ENCODE assay signal across 22 mouse cellular contexts in genomic region chr4:70528622-70529021, GRCm38 (mm10). TPM values are rescaled to one million over a fixed set of nuclear protein-coding genes. Genes with fewer than 3 reads are reported as not detected.
DNase-seq lines count a peak whose midpoint lies in the region; ATAC-seq lines count a peak whose summit lies in the region.
"Had no signal": no experiment of that assay in that cellular context is flagged by ENCODE, and none has a peak within 500 bp of the region (broad histone marks: within the 10 kb centered on the region; RNA-seq: fewer than 3 reads in every experiment).

No protein-coding gene starts in this region.

- no peak overlapping the region for H3K27ac ChIP-seq in hindbrain, embryonic 13.5 days
- no peak overlapping the region for H3K27ac ChIP-seq in hindbrain, embryonic 10.5 days
- H3K27ac ChIP-seq in midbrain, embryonic 13.5 days, result no peak overlapping the region
- no peak overlapping the region for H3K27ac ChIP-seq in midbrain, embryonic 11.5 days (ENCODE audit: low read depth, low read length)
- H3K27ac ChIP-seq: embryonic facial prominence, embryonic 13.5 days; limb, embryonic 12.5 days; neural tube, embryonic 12.5 days had no signal

- H3K36me3 ChIP-seq in hindbrain, embryonic 13.5 days, result no peaks in the 10 kb centered on the region
- no peaks in the 10 kb centered on the region for H3K36me3 ChIP-seq in hindbrain, embryonic 10.5 days
- no peaks in the 10 kb centered on the region for H3K36me3 ChIP-seq in midbrain, embryonic 13.5 days
- no peaks in the 10 kb centered on the region for H3K36me3 ChIP-seq in midbrain, embryonic 11.5 days (ENCODE audit: control insufficient read depth, insufficient read depth, low read length)
- H3K36me3 ChIP-seq: embryonic facial prominence, embryonic 13.5 days; heart, embryonic 12.5 days; limb, embryonic 12.5 days; neural tube, embryonic 12.5 days had no signal

- H3K4me3 ChIP-seq in hindbrain, embryonic 13.5 days, result no peak overlapping the region
- no peak overlapping the region for H3K4me3 ChIP-seq in hindbrain, embryonic 10.5 days
- no peak overlapping the region for H3K4me3 ChIP-seq in midbrain, embryonic 13.5 days (replicated peaks)
- no peak overlapping the region for H3K4me3 ChIP-seq in midbrain, embryonic 11.5 days (ENCODE audit: low read depth, low read length)
- H3K4me3 ChIP-seq: embryonic facial prominence, embryonic 13.5 days; heart, embryonic 12.5 days; limb, embryonic 12.5 days; neural tube, embryonic 12.5 days had no signal

- ATAC-seq in hindbrain, embryonic 13.5 days (ENCODE audit: low FRiP score), result no peak
- no peak for ATAC-seq in midbrain, embryonic 13.5 days
- no peak for ATAC-seq in midbrain, embryonic 11.5 days (ENCODE audit: low FRiP score)
- peak; percentile 44 for ATAC-seq in megakaryocyte progenitor cell, adult 5-6 weeks (replicated peaks; ENCODE audit: poor library complexity)
- ATAC-seq: activated CD4-positive, CD25-positive, alpha-beta regulatory T cell, adult 4 months; CD4-positive, CD25-positive, alpha-beta regulatory T cell, adult 4 months had no signal

- peaks cover 47% of the 10 kb centered on the region for H3K4me1 ChIP-seq in hindbrain, embryonic 13.5 days (replicated peaks)
- H3K4me1 ChIP-seq in hindbrain, embryonic 10.5 days (replicated peaks), result peaks cover 32% of the 10 kb centered on the region
- H3K4me1 ChIP-seq in midbrain, embryonic 13.5 days (replicated peaks), result peaks cover 45% of the 10 kb centered on the region
- H3K4me1 ChIP-seq in midbrain, embryonic 11.5 days (ENCODE audit: control insufficient read depth, insufficient read depth, low read length), result peaks cover 24% of the 10 kb centered on the region

- no peaks in the 10 kb centered on the region for H3K27me3 ChIP-seq in hindbrain, embryonic 13.5 days
- H3K27me3 ChIP-seq in hindbrain, embryonic 10.5 days (ENCODE audit: insufficient read depth, poor library complexity, severe bottlenecking), result no peaks in the 10 kb centered on the region
- no peaks in the 10 kb centered on the region for H3K27me3 ChIP-seq in midbrain, embryonic 13.5 days
- no peaks in the 10 kb centered on the region for H3K27me3 ChIP-seq in midbrain, embryonic 11.5 days (ENCODE audit: control insufficient read depth, insufficient read depth, low read length)
- H3K27me3 ChIP-seq: embryonic facial prominence, embryonic 13.5 days; heart, embryonic 12.5 days; limb, embryonic 12.5 days; neural tube, embryonic 12.5 days had no signal

- H3K9ac ChIP-seq in hindbrain, embryonic 13.5 days, result no peak overlapping the region
- H3K9ac ChIP-seq in midbrain, embryonic 13.5 days (replicated peaks), result no peak overlapping the region
- H3K9ac ChIP-seq in midbrain, embryonic 11.5 days (ENCODE audit: low read length), result no peak overlapping the region
- H3K9ac ChIP-seq: embryonic facial prominence, embryonic 13.5 days; heart, embryonic 12.5 days; limb, embryonic 12.5 days; lung, embryonic 14.5 days; neural tube, embryonic 12.5 days had no signal

- no peak for DNase-seq in hindbrain, embryonic 10.5 days (ENCODE audit: low spot score)
- no peak for DNase-seq in midbrain, embryonic 11.5 days (ENCODE audit: low spot score, missing footprints)
- no peak for DNase-seq in thymus, postnatal 36 days
- DNase-seq in left cerebral cortex, adult 11 months (ENCODE audit: low spot score), result no peak
- DNase-seq in embryo, embryonic 9.5 days (ENCODE audit: extremely low spot score), result no peak
- DNase-seq: adrenal gland, postnatal 10 days; cerebellum, adult 9-10 months; heart, adult 11 months; kidney, adult 8-10 months; kidney, postnatal 14 days; lung, embryonic 14.5 days; lung, postnatal 36 days; thymus, postnatal 4 days had no signal

- no peaks in the 10 kb centered on the region for H3K9me3 ChIP-seq in hindbrain, embryonic 13.5 days
- no peaks in the 10 kb centered on the region for H3K9me3 ChIP-seq in hindbrain, embryonic 10.5 days
- H3K9me3 ChIP-seq in midbrain, embryonic 13.5 days, result no peaks in the 10 kb centered on the region
- no peaks in the 10 kb centered on the region for H3K9me3 ChIP-seq in midbrain, embryonic 11.5 days (ENCODE audit: control insufficient read depth, low read length)
- H3K9me3 ChIP-seq: embryonic facial prominence, embryonic 13.5 days; heart, embryonic 12.5 days; limb, embryonic 12.5 days; neural tube, embryonic 12.5 days had no signal

- 82% methylated on average over 3 of the region's 3 CpGs for WGBS in hindbrain, embryonic 13.5 days
- WGBS in hindbrain, embryonic 10.5 days, result 90% methylated on average over 3 of the region's 3 CpGs
- WGBS in midbrain, embryonic 13.5 days, result 78% methylated on average over 3 of the region's 3 CpGs
- 84% methylated on average over 3 of the region's 3 CpGs for WGBS in midbrain, embryonic 11.5 days

- peak overlapping the region; percentile 30 for H3K4me2 ChIP-seq in hindbrain, embryonic 13.5 days
- H3K4me2 ChIP-seq in midbrain, embryonic 13.5 days (replicated peaks), result peak overlapping the region; percentile 30
- H3K4me2 ChIP-seq in midbrain, embryonic 11.5 days, result no peak overlapping the region
- H3K4me2 ChIP-seq: embryonic facial prominence, embryonic 13.5 days; heart, embryonic 12.5 days; limb, embryonic 12.5 days; lung, embryonic 14.5 days; neural tube, embryonic 12.5 days had no signal

RNA-seq across cellular contexts. Expression of gene Megf9, which starts 6.2 kb away (rescaled TPM):
- polyA plus RNA-seq in hindbrain, embryonic 13.5 days (2015; fragmentation: Nextera tagmentation; extraction: Ambion mirVana), result 31.3 and 32.1 TPM in 2 replicates
- 17.9 and 22.2 TPM in 2 replicates for polyA plus RNA-seq in hindbrain, embryonic 10.5 days (2016; fragmentation: Nextera tagmentation; extraction: Ambion mirVana)
- polyA plus RNA-seq in midbrain, embryonic 13.5 days (2015; fragmentation: Nextera tagmentation; extraction: Ambion mirVana), result 28.0 and 31.0 TPM in 2 replicates
- 28.6 and 29.4 TPM in 2 replicates for polyA plus RNA-seq in midbrain, embryonic 11.5 days (2014; fragmentation: Nextera tagmentation; extraction: Ambion mirVana)
- total RNA-seq in megakaryocyte progenitor cell, adult 5-6 weeks (2015), result 20.1 and 25.3 TPM in 2 replicates
- 9.2 and 10.9 TPM in 2 replicates for total RNA-seq in megakaryocyte progenitor cell, adult 5-6 weeks (2017)
